Mouse (Mus musculus) embryonic fibroblast, embryonic 13.5 days (primary cell): ENCODE measurements around the gene Ube3b. TPM values are rescaled to one million over a fixed set of nuclear protein-coding genes. Genes with fewer than 3 reads are reported as not detected.

Experiments used
- H3K27ac ChIP-seq: 2 replicates; pipeline ENCODE4 v1.5.1; 2012; ENCODE audit warnings: low read length, control low read depth, inconsistent platforms; ENCODE audit not compliant: insufficient read depth
- H3K4me1 ChIP-seq: 2 replicates; pipeline ENCODE4 v1.6.1; 2011; ENCODE audit warnings: low read length; ENCODE audit not compliant: control insufficient read depth, insufficient read depth
- H3K4me3 ChIP-seq: 2 replicates; pipeline ENCODE4 v1.5.1; 2011; ENCODE audit warnings: mild to moderate bottlenecking, control low read depth, low read length; ENCODE audit not compliant: insufficient read depth
- CTCF ChIP-seq: IDR thresholded peaks from 2 replicates; pipeline ENCODE4 v1.5.1; 2011; ENCODE audit warnings: mild to moderate bottlenecking, control low read depth, low read length, moderate library complexity, borderline replicate concordance; ENCODE audit not compliant: insufficient read depth
- POLR2A ChIP-seq: IDR thresholded peaks from 2 replicates; pipeline ENCODE4 v1.6.1; 2011; ENCODE audit warnings: low read depth, mild to moderate bottlenecking, control low read depth, low read length, moderate library complexity
- polyA plus RNA-seq: library from polyadenylated mRNA; stranded (reverse); fragments of >200 nt; gene quantifications from 2 replicates; pipeline ENCODE4 v1.2.4, GENCODE M21; 2011; ENCODE audit warnings: low read depth; ENCODE audit not compliant: missing spikeins, insufficient read length

Ube3b gene
- polyA plus RNA-seq, 1 experiment: 45.7 TPM

DNA sequence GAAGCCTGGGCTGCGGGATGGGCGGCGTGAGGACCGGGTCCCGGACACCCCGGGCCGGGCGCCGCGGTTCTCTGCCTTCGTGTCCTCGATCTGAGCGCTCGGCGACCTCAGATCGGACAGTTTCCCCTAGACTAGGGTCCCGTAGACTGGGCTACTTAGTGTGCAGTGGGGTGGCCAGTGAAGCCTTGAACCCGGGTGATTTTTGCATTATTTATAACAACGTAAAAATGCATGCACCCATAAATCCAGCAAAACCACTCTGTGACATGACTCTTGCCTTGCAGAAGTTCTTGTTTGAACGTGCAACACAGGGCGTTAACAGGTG, 63.9 kb downstream of the Ube3b start:
- peak overlapping the region; percentile 85 for H3K4me3 ChIP-seq
- H3K27ac ChIP-seq: no peak overlapping the region
- TF ChIP-seq CTCF (no peak), POLR2A (no peak)
- no peaks in the 10 kb centered on the region for H3K4me1 ChIP-seq

GRCm38 (mm10) chr5:114449011-114449410, 68.6 kb downstream of the Ube3b start:
- H3K27ac ChIP-seq: no peak overlapping the region
- no peak overlapping the region for H3K4me3 ChIP-seq
- no peaks in the 10 kb centered on the region for H3K4me1 ChIP-seq
- no peak for TF ChIP-seq CTCF
- TF ChIP-seq POLR2A: no peak

DNA sequence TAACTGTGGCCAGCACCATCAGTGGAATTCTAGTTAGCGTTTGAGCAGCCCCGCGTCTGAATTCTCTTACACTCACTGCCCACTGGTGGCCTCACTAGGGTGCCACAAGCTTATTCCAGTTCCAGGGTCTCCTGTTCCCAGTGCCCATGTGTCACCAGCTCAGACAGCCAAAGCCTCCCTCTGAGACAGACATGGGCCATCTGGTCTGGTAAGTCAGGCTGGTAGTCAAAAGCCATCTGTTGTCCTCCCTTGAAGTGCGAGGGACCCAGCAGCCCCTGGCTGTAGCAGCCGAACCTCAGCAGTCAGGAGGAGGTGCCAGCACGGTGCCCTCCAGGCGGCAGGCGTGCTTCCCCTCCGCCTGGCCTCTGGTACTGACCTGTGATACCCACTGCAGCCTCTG, 75.9 kb downstream of the Ube3b start:
- H3K4me1 ChIP-seq: no peaks in the 10 kb centered on the region
- TF ChIP-seq POLR2A: no peak
- TF ChIP-seq CTCF: no peak
- H3K27ac ChIP-seq: no peak overlapping the region
- H3K4me3 ChIP-seq: no peak overlapping the region

GRCm38 (mm10) chr5:114456995-114457605, 76.7 kb downstream of the Ube3b start:
- TF ChIP-seq POLR2A (no peak), CTCF (no peak)
- no peak overlapping the region for H3K27ac ChIP-seq
- H3K4me3 ChIP-seq: no peak overlapping the region
- no peaks in the 10 kb centered on the region for H3K4me1 ChIP-seq

DNA sequence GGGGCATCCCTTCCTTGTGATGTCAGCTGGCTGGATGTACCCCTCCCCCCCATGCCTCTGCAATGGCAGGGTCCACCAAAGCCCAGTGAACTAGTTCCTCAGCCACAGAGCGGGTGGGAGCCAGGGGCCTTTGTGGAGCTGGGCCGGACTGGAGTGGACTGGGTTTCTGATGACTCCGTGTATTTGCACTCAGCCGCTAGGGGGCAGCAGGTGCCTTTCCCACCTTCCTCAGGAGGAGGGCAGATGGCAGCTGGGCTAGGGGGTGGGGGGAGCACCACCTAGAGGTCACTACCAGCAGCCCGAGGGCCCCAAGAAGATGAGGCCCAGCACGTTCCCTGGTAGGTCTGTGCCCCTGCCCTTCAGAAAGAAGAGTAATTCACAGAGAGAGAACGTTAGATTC, 80.8 kb downstream of the Ube3b start:
- TF ChIP-seq POLR2A (no peak), CTCF (peak; percentile 91)
- Histone ChIP-seq H3K4me1 (no peaks in the 10 kb centered on the region), H3K27ac (no peak overlapping the region), H3K4me3 (no peak overlapping the region)

GRCm38 (mm10) chr5:114462067-114463040, 81.9 kb downstream of the Ube3b start:
- H3K27ac ChIP-seq: no peak overlapping the region
- H3K4me3 ChIP-seq: no peak overlapping the region
- TF ChIP-seq CTCF (no peak), POLR2A (no peak)
- no peaks in the 10 kb centered on the region for H3K4me1 ChIP-seq

- no peaks in the 10 kb centered on the region for H3K4me1 ChIP-seq
- no peak for TF ChIP-seq CTCF
- TF ChIP-seq POLR2A: no peak
- H3K27ac ChIP-seq: no peak overlapping the region
- H3K4me3 ChIP-seq: no peak overlapping the region
Measured at GRCm38 (mm10) chr5:114464561-114464960, 84.2 kb downstream of the Ube3b start.

- no peaks in the 10 kb centered on the region for H3K4me1 ChIP-seq
- TF ChIP-seq POLR2A: no peak
- no peak for TF ChIP-seq CTCF
- H3K27ac ChIP-seq: no peak overlapping the region
- H3K4me3 ChIP-seq: no peak overlapping the region
Measured at GRCm38 (mm10) chr5:114465641-114466040, 85.2 kb downstream of the Ube3b start.

GRCm38 (mm10) chr5:114467019-114467418, 86.6 kb downstream of the Ube3b start:
- Histone ChIP-seq H3K4me1 (no peaks in the 10 kb centered on the region), H3K4me3 (no peak overlapping the region), H3K27ac (no peak overlapping the region)
- no peak for TF ChIP-seq CTCF
- TF ChIP-seq POLR2A: no peak

- Histone ChIP-seq H3K4me1 (no peaks in the 10 kb centered on the region), H3K4me3 (no peak overlapping the region), H3K27ac (no peak overlapping the region)
- TF ChIP-seq POLR2A: no peak
- no peak for TF ChIP-seq CTCF
Measured at GRCm38 (mm10) chr5:114467430-114467829, 87.0 kb downstream of the Ube3b start.

GRCm38 (mm10) chr5:114468007-114468406, 87.6 kb downstream of the Ube3b start:
- Histone ChIP-seq H3K4me1 (no peaks in the 10 kb centered on the region), H3K27ac (no peak overlapping the region), H3K4me3 (no peak overlapping the region)
- TF ChIP-seq CTCF: no peak
- TF ChIP-seq POLR2A: no peak
